Mouse (Mus musculus) E14TG2a.4 (cell line): ENCODE data around the gene Plekha8.

Experiments
- H3K27me3 ChIP-seq: 2 replicates; pipeline ENCODE4 v1.6.1; 2014; ENCODE audit warnings: low read length, control low read depth; ENCODE audit not compliant: insufficient read depth
- H3K36me3 ChIP-seq: 2 replicates; pipeline ENCODE4 v1.6.1; 2014; ENCODE audit warnings: low read length, control low read depth; ENCODE audit not compliant: insufficient read depth
- H3K4me1 ChIP-seq: replicated peaks from 2 replicates; pipeline ENCODE4 v1.6.1; 2014; ENCODE audit warnings: low read depth, low read length, control low read depth
- H3K4me3 ChIP-seq: replicated peaks from 2 replicates; pipeline ENCODE4 v1.5.1; 2014; ENCODE audit warnings: mild to moderate bottlenecking, low read length
- H3K9me3 ChIP-seq: 2 replicates; pipeline ENCODE4 v1.6.1; 2014; ENCODE audit warnings: low read length, control low read depth
- CTCF ChIP-seq: conservative IDR thresholded peaks from 2 replicates; pipeline ENCODE4 v1.5.1; 2014; ENCODE audit warnings: low read length
- NANOG ChIP-seq: IDR thresholded peaks from 2 replicates; pipeline ENCODE4 v1.6.1; 2014; ENCODE audit warnings: borderline replicate concordance, low read length, mixed read lengths
- POU5F1 ChIP-seq: IDR thresholded peaks from 2 replicates; pipeline ENCODE4 v1.6.1; 2014; ENCODE audit warnings: low read length, borderline replicate concordance

Gene Plekha8

DNA sequence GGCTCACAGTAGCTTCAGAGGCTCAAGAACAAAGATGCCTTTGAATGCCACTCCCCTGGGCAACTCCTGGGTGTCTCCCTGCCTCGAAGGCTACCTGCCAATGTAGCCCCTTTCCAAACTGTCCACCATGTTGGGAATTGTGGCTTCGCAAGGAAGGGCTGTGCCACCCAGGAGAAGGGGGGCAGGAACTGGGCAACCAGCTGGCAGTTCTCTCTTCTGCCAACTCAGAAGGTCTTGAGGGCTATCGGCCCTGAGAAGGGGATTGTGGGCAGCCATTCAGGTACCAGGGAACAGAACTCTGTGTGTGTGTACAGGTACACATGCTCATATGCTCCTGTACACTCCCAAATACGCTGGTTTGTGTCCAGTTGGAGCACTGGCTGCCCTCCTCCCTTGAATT is 89.2 kb downstream of the Plekha8 start:
- peaks cover 32% of the 10 kb centered on the region for H3K27me3 ChIP-seq
- no peak overlapping the region for H3K4me3 ChIP-seq
- no peak for TF ChIP-seq POU5F1
- no peak for TF ChIP-seq CTCF
- no peak for TF ChIP-seq NANOG
- peaks cover 35% of the 10 kb centered on the region for H3K4me1 ChIP-seq
- peaks cover 2% of the 10 kb centered on the region; the same call in 1 of the 2 replicates for H3K36me3 ChIP-seq
- no peaks in the 10 kb centered on the region for H3K9me3 ChIP-seq

DNA sequence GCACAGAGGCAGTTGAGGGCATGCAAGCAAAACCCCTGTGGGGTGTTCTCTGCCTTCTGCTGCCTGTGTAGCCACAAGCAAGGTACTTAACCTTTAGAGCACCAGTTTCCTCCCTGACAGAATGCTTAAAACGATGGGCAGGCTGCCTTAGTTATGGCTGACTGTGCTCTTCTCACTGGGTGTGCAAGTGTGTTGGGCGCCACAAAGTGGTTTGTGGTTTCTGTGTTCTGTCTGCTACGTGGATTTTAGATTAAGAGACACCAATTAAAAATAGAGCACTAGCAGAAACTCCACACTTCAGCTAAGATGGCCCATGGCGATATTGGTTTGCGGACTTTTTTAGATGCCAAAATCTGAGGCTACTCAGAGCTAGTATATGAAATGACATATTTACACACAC is 90.2 kb downstream of the Plekha8 start:
- H3K36me3 ChIP-seq, result peaks cover 8% of the 10 kb centered on the region; the same call in 1 of the 2 replicates
- TF ChIP-seq POU5F1, result no peak
- no peak for TF ChIP-seq CTCF
- no peak for TF ChIP-seq NANOG
- no peak overlapping the region for H3K4me3 ChIP-seq
- H3K27me3 ChIP-seq, result peaks cover 29% of the 10 kb centered on the region
- peaks cover 38% of the 10 kb centered on the region for H3K4me1 ChIP-seq
- H3K9me3 ChIP-seq, result no peaks in the 10 kb centered on the region

DNA sequence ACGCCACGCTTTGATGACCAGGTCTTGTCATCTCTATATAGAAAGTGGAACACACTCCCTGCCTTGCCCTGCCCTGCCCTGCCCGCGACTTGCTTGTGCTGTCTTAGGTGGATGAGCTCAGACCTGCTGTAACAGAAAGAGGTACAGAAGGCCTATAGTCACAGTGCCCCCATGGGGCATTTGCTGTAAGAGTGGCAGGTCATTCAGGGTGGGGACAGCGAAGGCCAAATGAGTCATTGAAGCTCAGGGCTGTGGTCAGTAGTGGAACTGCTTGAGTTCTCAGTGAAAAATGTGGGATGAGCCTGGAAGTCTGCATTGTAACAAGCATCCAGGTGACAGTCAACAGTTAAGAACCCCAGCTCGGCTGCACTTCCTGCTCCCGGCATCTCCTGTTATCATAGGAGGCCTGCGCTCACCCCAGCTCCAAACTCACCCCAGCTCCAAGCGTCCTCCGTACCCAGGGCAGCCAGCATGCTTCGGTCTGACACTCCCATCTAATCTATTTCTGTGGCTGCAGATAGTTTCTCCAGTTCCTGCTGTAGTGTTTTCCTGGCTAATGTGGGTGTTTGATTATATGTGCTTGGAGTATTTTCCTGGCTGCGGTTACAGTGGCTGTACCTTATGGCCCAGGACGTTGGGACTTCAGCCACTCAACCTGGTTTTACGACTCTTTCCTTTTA is 90.9 kb downstream of the Plekha8 start:
- Histone ChIP-seq H3K4me3 (no peak overlapping the region), H3K36me3 (peaks cover 10% of the 10 kb centered on the region; the same call in 1 of the 2 replicates), H3K9me3 (no peaks in the 10 kb centered on the region), H3K27me3 (peaks cover 29% of the 10 kb centered on the region), H3K4me1 (peaks cover 38% of the 10 kb centered on the region)
- no peak for TF ChIP-seq NANOG
- no peak for TF ChIP-seq POU5F1

DNA sequence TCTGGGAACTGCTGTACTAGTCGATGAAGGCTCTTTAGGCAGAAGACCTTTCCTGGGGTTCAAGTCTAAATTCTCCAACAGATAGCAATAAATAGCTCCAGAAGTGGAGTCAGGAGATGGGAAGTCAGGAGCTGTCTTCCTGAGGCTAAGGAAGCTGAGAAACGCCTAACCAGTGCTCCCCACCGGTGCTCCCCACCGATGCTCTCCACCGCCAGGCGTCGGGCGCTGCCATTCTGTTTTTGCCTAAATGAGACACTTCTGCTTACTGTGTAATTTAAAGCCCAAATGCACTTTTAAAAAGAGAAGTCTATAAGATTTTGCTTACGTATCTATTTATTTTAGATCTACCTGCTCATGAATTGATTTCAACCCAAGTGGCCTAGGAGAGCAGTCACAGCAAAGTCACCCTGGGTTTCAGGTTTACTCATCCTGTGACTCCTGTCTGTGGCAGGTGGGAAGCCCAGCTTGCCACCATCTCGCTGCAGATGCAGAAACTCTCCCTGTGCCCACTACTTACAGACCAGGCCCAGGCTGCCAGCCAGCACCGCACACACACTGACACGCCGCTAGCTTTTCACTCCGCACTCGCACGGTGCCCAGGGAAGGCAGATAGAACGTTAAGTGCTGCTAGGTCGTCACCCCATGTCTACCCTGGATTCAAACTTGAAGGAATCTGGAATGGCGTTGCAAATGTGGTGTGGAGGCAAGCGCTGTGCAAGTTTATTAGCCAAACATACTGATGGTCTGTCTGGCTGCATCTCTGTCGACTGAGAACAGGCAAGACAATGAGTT is 92.2 kb downstream of the Plekha8 start:
- Histone ChIP-seq H3K9me3 (no peaks in the 10 kb centered on the region), H3K27me3 (peaks cover 29% of the 10 kb centered on the region), H3K36me3 (peaks cover 22% of the 10 kb centered on the region), H3K4me1 (peaks cover 47% of the 10 kb centered on the region), H3K4me3 (no peak overlapping the region)
- no peak for TF ChIP-seq CTCF
- no peak for TF ChIP-seq POU5F1
- TF ChIP-seq NANOG, result no peak

DNA sequence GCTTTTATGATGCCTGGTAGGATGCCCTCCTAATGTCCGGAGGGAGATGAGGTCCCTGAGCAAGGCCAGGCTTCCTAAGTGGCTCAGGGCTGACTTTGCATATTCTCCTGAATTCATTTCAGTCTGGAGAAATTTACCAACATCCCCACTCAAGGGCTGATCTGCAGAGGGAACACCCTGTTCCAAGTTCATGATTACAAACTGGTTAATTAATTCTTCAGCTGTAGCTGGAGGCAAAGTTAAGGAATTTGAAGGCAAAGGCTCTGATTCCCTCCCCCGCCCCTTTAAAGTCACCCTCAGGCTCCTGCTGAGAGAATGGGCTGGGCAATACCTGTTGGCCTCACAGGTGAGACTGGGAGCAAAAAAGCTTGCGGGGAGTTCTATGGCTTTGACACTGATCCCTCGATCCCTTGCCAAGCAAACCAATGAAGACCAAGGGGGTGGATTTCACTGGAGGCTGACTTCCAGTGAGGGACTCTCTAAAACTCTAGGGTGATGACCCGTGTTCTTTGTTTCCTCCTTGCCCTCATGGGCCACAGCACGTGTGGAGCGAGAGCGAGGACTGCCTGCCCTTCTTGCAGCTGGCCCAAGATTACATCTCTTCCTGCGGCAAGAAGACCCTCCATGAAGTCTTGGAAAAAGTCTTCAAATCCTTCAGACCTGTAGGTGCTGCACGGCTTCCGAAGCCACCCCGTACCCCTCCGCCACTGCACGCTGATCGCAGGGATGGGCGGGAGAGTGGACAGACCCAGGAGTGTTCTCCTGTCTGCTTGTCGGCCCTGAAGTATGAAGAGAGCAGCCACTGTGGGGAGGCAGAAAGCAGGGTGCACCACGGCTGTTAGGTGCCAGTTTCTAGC is 93.8 kb downstream of the Plekha8 start:
- no peaks in the 10 kb centered on the region for H3K9me3 ChIP-seq
- H3K36me3 ChIP-seq, result peaks cover 27% of the 10 kb centered on the region
- peaks cover 39% of the 10 kb centered on the region for H3K4me1 ChIP-seq
- no peak overlapping the region for H3K4me3 ChIP-seq
- peaks cover 16% of the 10 kb centered on the region for H3K27me3 ChIP-seq
- no peak for TF ChIP-seq CTCF
- TF ChIP-seq POU5F1, result no peak
- TF ChIP-seq NANOG, result no peak

DNA sequence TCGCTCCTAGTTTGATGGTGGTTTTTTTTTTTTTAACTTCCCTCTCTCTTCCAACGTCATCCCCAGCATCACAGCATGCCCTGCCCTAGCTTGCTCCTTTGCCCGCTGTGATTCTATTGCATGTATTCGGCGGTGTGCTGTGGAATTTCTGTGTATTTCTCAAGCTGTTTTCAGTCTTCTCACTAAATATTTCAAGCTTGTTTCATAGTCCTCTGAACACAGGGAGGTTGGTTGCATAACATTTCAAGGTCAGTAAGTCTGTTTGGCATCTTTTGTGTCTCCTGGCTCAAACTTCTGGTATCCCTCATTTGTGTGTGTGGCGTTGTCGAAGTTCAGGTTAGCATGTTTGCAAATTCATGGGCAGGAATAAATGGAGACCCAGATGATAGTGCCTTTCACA is 94.8 kb downstream of the Plekha8 start:
- Histone ChIP-seq H3K27me3 (peaks cover 8% of the 10 kb centered on the region; the same call in 1 of the 2 replicates), H3K36me3 (peaks cover 27% of the 10 kb centered on the region), H3K9me3 (no peaks in the 10 kb centered on the region), H3K4me3 (no peak overlapping the region), H3K4me1 (peaks cover 39% of the 10 kb centered on the region)
- TF ChIP-seq NANOG (no peak), POU5F1 (no peak), CTCF (no peak)

DNA sequence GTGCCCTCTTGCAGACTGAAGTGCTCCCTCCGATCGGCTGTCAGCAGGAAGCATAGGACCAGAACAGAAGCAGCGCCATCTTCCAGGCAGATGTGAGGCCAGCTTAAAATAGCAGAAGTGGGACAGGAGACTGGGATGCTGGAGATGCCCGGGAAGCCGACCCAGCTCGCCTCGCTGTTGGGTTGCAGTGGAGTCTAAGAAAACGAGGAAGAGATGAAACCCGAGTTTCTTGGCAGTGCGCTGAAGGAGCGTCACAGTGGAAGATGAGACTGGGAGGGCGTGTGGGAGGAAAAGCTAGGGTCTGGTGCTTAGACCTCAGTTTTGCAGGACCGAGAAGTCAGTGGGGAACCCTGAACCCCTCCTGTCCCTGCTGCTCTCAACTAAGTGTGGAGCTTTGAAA is 95.9 kb downstream of the Plekha8 start:
- Histone ChIP-seq H3K4me1 (peaks cover 39% of the 10 kb centered on the region), H3K27me3 (peaks cover 5% of the 10 kb centered on the region; the same call in 1 of the 2 replicates), H3K36me3 (peaks cover 27% of the 10 kb centered on the region), H3K9me3 (no peaks in the 10 kb centered on the region), H3K4me3 (no peak overlapping the region)
- TF ChIP-seq CTCF (no peak), POU5F1 (no peak), NANOG (no peak)

DNA sequence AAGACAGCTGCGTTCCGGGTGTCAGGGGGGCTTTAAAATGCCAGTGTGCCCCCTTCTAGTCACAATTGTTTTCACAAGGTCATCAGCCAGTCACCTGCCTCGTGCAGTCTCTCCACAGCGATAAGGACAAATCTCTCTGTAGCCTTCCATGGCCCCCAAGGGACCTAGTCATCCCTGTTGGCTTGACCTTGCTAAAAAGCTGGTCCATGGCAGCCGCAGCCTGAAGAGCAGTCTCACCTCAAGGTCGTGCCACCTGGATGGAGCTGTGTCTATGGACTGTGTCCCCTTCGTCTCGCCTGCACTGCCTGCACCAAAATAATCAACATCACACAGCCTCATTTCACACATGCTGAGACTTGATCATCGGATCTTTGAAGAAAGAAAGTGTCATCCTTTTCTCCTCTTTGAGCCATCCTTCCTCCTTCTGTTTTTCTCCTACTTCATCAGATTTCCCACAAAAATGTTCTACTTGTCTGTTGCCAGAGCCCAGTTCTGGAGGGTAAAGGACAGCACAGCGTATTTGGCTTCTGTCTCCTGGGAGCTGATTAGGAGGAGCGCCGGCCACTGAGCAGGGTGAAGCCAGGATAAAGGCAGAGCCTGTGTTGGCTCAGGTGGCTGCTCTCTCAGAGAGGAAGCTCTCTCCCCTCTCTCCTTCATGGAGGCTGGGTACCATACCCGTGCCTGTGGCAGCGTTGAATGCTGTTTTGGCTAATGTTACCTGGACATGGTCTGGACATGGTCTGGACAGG is 96.6 kb downstream of the Plekha8 start:
- no peak overlapping the region for H3K4me3 ChIP-seq
- H3K36me3 ChIP-seq, result peaks cover 27% of the 10 kb centered on the region
- TF ChIP-seq NANOG, result no peak
- TF ChIP-seq POU5F1, result no peak
- no peak for TF ChIP-seq CTCF
- H3K9me3 ChIP-seq, result no peaks in the 10 kb centered on the region
- peaks cover 40% of the 10 kb centered on the region for H3K4me1 ChIP-seq
- H3K27me3 ChIP-seq, result peaks cover 5% of the 10 kb centered on the region; the same call in 1 of the 2 replicates
